Mouse (Mus musculus): ENCODE data around the gene Mbnl2. TPM values are rescaled to one million over a fixed set of nuclear protein-coding genes. Genes with fewer than 3 reads are reported as not detected.

The Mbnl2 gene
- total RNA-seq, 4 experiments from 2014 or later, result 236 to 260 (median 252) TPM

DNA sequence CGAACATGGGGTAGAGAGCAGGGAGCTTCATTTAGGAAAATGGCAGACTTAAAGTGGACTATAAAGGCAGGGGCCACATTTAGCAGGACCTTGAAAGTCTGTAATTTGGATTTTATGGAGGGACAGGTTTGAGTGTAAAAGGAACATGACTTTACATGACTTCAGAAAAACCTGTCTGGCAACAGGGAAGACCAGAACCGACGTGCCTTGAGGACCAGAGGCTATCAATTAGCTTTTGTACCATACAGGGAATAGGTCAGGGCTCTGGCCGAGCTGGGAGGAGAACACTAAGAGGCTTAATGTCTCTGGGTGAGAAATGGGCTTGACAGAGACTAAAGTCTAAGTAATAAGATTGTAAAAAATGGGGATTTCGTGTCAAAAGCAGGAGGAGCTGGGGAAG lies 1.7 kb upstream of the Mbnl2 start:
- no peak for DNase-seq (ENCODE audit: low spot score)

DNA sequence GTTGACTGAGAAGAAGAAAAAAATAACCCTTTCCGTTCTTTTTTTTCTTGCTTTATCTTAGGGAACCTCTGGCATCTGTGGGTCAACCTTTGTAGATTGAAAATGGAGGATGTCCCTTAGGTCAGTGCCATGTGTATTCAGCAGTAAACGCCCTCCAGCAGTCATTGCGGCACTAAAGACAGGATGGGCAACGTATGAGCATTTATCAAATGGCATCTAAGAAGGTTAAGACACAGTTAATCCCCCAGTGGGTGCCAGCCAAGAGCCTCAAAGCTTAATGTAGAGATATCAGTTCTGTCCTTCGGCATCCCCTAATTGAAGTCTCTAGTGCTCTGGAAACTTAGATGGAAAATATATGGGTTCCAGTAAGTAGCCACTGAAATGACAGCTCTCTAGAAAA lies 723 bp upstream of the Mbnl2 start:
- DNase-seq (ENCODE audit: low spot score), result no peak

DNA sequence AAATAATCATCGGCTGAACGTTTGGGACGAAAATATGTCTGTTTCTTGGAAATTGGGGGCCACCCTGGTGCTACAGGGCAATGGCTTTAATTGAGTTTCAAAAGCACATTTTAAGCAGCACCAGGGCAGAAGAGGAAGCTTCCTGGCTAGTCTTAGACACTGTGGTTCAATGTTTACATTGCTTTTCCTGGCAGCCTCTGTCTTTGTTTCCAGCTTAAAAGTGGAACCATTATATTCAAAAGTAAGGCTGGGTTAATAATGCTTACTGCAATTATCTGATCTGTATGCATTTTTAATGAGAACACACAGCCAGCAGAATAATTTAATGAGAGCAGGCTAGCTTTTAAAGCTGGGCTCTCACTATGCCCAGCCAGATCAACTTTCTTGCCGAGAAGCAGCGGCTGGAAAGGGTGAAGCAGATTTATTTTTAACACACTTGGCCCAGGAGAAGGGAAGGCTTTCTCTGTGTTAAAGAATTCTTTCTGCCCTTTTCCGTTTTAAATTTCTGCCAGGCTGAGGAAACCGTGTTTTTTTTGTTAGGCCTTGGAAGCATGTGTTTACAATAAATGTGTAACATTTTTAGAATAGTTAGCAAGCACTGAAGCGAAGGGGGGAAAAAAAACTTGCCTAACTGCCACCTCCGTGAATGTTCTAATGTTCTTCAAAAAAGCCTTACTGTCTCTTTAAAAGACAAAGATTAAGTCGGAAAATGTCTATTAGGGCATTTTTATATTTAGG lies 1.0 kb downstream of the Mbnl2 start:
- DNase-seq (ENCODE audit: low spot score), result peak; percentile 50

DNA sequence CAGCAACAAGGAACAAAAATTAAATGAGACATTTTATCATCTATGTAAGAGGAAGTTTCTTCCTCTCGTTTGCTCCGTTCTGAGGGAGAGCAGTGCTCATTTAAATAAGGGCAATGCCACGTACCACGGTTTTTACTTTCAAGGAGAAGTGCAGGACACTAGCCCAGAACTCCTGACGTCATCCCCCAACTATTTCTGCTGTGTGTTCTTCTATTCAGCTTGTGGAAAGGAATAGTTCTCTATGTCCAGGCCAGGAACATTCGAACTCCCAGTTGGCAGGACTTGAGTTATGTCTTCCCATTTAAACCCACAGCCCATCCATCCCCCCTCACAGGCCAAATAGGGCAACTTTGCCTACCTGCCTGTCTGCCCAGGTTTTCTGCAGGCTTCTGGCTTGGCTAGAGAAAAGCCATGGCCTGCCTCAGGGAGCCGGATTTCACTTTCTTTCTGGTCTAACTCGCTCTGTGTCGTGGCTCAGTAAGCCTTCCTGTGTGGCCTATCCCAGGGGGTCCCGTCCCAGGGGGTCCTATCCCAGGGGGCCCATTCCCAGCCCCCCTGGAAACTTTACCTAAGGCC lies 1.7 kb downstream of the Mbnl2 start:
- peak; percentile 93 for DNase-seq (ENCODE audit: low spot score)

DNA sequence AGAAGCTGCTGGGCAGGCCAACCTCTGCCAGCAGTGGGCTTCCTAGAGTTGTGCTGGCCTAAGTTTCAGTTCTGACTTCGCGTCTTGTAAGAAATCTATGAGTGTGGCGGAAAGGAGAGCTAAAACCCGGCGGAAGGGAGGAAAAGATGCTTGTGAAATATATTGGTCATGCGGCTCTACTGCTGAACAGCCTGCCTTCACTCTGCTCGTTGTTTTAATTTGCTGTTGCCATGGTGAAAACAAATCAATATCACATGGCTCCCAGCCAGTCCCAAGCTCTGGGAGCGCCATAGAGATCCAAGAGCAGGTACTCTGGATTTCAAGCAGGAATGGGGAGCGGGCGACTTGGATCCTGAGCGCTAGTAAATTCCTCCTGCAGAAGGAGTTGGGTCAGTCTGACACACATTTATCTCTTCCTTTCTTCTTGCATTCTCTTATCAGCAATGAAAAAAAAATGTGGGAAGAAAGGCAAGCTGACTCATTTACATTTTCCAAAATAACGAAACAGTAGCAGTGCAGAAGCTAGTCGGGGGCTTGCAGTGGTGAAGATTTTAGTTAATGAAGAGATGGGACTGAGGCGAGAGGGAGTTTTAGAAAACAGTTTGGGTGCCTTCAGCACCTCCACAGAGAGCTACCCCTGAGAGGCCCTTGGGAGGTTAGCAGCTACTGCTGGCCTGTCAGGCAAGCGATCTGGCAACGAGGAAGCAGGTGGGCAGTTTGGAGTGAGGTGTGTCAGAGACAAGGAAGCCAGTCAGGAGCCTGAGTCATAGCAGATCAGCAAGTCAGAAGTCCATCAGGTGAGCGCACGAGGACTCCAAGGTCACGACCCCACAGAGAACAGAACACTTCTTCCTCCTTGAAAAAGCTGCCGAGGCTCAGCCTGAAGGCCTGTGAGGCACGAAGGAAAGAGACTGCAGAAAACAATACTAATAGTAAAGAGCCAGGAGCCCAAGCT lies 3.1 kb downstream of the Mbnl2 start:
- peak; percentile 67 for DNase-seq (ENCODE audit: low spot score)

DNA sequence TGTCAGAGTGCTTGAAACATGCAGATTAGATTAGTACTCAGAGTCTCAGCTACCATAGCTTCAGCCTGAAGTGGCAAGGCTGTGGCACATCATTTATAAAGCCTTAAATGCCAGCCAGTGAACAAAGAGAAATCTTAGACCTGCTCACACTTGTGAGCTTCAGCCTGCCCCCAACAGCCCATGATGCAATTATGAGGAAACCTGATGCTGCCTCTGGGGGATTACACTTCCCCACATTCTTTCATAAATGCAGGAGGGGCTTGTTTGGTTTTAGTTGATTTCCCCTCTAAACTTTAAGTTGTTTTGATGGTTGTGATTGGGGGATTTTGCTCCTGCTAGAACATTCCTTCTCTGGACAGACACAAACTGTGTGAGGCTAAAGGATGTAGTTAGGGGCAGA lies 4.7 kb downstream of the Mbnl2 start:
- DNase-seq (ENCODE audit: low spot score), result peak; percentile 66

DNA sequence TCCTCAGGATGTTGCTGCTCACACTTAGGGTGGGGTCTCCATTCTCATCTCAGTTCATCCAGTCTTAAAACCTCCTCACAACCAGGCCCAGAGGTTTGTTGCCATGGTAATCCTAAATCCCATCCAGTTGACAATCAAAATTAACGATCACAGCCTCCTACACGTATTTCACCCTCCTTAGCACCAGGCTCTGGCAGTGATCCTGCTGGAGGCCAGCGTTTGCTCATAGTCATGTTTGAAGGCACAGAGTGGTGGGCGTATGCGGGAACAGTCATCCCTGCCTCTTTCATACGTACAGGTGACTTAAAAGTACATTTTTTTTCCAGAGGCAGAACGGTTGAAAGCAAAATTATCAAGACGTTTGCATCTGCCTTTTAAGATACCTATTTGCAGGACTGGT lies 8.3 kb downstream of the Mbnl2 start:
- DNase-seq (ENCODE audit: low spot score), result no peak

DNA sequence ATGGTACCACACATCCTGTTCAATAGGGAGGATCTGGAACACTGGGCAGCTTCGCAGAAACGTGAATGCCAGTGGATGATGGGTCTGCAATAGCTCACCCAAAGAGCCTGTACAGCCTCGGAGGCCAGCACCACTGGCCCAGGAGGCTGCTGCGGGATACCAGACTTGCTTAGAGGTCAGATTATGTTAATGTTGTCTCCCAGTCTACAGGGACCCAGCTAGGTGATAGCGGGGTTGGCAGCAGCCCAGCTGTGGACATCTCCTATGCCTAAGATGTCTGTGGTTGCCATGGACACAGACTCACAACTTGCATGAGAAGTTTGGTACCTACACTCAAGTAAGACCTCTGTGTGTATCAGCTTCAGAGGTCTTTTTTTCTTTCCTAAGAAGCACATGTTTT lies 9.0 kb downstream of the Mbnl2 start:
- DNase-seq (ENCODE audit: low spot score), result no peak

DNA sequence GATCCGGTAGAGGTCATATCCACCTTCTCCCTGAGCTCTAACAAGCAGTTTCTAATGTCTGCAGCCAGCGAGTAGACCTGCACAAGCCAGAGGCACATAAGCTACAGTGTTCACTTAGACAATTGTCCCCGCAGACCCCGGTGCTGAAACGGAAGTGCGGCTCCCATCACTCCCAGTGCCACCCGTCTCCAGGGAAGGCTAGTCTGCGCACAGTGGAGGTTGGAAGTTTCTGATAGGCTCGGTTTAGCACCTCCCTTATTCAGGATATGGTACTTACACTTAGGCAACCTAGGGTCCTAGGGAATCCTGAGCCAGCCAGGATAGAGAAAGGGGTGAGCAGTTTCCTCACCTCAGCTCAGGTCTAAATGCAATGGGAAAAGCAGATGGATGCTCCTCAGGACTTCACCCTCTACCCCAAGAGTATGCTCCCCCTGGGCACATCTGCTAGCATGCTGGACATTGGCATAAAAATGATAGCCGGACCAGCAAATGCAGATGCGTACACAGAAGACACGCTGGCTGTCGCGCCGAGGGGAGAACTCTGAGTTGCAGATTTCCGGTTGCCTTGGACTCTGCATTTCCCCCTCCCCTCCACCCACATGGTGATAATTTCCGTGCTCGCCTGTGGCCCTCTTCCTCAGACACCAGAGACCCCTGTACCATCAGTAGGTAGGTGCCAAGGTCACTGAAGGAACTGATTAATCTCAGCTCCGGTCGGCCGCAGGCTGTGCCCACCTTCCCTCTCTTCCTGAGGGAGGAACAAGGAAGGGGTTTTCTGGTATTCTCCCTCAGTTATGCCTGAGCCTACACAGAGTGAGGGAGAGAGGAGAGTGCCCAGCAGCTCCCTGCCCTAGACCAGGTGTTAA lies 11.9 kb downstream of the Mbnl2 start:
- no peak for DNase-seq (ENCODE audit: low spot score)

DNA sequence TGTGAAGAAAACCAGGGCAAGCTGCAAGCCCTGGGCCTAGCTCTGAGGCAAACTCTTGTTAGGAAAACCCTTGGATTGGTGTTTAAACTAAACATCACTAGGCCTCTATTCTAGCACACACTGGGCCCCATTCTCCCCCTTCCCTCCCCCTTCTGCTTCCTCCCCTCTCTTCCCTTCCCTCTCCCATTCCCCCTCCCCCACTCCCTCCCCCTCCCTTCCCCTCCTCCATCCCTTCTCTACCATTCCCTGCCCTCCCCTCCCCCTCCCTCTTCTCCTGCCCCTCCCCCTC lies 12.5 kb downstream of the Mbnl2 start:
- DNase-seq (ENCODE audit: low spot score), result no peak

DNA sequence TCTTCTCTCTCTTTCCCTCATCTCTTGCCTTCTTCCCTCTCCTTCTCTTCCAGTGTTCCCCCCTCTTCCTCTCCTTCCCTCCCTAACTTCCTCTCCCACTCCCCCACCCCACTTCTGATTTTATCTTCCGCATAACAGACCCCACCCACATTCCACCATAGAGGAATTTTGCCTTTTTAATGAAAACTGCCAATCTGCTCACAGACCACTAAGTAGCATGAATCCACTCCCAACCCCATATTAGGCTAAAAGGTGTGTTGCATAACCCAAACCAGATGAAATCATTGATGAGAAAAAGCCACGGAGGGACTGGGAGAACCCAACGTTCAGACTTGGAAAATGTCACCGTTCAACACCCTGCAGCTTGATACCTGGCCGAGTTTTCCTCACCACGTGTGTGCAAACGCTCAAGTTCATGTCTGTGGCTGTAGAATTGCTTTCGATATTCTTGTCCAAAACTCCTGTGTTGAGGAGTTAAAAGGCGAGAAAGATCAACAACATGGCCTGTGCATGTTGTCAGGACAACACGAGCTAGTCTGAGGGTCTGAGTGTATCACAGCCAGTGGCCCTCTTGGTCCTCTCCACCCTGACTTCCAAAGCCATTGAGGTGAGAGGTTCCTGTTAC lies 13.0 kb downstream of the Mbnl2 start:
- DNase-seq (ENCODE audit: low spot score), result no peak

DNA sequence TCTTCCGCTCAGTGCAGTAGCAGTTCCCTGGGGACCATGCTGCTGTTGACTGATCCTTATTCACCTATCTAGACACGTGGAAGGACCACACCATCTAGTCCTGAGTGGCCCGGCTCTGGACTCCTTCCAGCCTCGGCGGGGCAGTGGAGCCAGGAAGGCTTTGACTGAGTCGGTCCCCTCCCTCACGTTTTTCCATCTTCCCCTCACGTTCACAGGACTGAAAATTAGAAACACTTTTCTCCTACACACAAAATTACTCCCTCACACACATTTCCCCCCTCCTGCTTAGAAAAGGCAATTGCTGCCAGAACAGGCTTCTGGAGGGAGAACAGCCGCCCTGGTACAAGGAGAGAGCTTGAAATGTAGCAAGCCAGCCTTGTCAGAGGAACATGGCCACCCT lies 13.6 kb downstream of the Mbnl2 start:
- no peak for DNase-seq (ENCODE audit: low spot score)

DNA sequence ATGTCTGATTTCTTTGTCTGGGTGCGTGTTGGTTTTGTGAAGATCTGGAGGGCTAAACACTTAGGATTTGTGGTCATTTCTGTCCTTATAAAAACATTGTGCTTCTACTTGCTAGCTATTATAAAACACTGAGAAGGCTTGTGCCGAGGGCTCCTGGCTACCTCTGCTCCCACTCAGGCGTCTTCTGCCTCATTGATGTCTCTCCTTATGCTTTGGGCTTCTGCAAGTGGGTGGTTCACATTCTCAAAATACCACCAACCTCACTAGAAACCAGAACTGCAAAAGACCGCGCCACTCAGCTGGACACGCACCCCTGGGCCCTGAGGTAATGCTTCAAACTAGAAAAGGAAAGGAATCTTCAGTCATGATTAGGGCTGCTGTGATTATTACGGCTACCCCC lies 14.1 kb downstream of the Mbnl2 start:
- DNase-seq (ENCODE audit: low spot score), result no peak

DNA sequence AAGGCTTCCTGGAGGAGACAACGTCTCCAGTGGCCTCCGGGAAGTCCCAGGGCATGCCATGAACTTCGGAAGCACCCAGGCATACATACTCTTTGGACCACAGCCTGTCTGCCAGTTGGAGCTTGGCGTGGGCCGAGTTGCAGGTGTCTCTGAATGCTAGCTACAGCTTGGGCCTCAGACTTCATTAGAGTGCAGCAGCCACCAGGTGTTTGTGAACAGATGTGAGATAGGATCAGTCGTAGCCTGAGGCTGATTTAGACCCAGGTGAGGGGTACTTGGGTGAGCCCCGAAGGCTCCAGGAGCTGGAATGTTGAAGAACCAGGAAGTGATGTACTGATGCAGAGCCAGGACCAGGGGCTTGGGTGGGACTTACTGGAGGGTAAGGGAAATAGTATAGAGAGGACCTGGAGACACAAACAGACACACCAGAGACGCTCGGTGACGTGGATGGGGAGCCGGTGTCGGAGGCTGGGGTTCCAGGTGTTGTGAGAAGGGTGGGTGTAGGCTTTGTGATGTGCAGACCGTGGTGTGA lies 15.8 kb downstream of the Mbnl2 start:
- no peak for DNase-seq (ENCODE audit: low spot score)

DNA sequence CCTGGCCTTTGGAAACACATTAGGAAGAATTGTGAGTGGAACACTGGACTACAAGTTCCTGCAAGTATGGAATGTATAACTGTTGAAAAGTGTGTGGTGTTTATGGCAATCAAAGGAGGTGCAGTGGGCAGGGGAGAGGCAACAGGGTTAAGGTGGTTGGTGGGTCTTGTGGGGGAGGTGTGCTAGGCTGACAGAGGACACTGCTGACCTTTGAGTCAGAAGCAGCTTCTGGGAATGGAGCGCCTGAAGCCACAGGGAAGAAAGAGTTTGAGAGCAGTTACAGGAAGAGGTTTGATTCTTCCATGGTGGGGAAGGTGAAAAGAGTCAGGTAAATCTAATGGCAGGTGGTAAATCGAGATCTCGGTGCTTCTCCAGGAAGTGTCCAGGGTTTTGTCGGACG lies 16.7 kb downstream of the Mbnl2 start:
- DNase-seq (ENCODE audit: low spot score), result no peak

DNA sequence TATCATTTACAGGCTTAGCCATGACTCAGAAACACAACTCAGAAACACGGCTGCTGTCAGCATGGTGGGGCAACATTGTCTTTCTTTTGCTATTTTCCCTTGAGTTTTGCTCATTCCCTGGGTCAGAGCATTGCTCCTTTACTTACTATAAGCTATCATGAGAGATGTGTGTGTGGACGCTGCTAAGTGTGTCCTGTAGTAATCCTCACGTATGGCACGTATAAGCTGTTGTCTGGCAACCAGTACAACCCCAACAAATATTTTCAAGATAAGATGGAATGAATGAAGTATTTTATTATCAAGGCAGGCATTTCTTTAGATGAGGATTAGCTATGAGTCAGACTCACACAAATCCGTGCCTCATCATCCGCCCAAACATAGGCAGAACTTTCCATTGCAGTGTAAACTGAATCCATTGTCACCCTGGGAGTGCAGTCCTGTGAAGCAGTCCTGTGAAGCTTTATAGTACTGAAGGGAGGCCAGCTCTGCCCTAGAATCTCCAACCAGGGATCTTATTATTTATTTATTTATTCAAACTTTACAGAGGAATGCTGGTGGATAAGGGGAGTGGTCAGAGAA lies 17.2 kb downstream of the Mbnl2 start:
- no peak for DNase-seq (ENCODE audit: low spot score)

DNA sequence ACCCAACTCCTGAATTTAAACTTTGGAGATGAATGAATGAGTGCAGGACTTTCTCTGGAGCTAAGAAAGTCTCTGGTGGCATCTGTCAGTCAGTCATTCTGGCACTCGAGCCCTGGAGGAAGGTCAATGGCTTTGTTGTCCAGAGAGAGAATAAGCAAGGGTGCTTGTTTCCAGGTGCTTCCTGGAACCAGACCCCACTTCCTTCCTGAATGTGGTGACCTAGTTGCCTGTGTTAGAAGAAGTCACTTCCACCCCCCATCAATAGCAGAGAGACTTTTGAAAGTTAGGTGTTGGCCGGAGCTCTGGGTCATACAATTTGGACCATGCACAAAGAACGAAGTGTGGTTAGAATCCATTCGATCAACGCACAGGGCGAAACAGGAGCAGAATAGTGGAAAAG lies 19.0 kb downstream of the Mbnl2 start:
- no peak for DNase-seq (ENCODE audit: low spot score)

DNA sequence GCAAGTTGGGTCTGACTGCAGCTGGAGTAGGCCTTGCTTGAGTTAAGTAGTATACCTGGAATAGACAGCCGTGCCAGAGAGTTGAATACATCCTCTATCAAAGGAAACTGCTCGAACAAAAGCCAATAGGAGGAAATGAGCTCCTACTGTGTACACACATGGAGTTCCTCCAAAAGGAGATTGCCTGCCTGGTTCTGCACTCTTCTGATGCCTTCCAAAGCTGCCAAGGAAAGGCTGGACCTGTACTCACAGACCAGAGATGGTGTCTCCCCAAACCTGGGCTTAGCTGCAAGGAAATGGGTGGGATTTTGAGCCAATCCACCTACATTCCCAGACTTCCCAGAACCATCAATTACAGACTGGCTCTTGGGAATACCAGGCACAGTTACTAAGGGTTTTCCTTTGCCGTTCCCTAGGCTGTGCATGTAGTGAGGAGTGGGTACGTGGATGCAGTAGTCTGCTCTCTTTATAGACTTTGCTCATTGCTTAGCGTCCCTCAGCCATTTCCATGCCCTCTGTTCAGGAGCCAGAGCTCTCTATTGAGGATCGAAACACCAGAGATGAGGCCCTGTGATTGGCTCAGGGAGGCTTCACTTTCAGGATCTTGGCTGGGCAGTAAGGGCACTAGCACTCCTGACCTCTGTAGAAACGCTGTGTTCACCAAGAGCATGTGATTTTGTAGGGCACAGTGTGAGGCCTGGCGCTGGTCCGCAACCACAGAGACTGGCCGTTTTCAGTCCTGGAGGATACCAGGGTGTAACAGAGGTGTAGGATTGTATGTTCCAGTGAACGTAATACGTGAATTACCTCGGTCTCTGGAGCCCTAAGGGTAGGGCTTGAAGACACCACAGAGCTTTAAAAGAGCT lies 20.1 kb downstream of the Mbnl2 start:
- DNase-seq (ENCODE audit: low spot score), result peak; percentile 85

DNA sequence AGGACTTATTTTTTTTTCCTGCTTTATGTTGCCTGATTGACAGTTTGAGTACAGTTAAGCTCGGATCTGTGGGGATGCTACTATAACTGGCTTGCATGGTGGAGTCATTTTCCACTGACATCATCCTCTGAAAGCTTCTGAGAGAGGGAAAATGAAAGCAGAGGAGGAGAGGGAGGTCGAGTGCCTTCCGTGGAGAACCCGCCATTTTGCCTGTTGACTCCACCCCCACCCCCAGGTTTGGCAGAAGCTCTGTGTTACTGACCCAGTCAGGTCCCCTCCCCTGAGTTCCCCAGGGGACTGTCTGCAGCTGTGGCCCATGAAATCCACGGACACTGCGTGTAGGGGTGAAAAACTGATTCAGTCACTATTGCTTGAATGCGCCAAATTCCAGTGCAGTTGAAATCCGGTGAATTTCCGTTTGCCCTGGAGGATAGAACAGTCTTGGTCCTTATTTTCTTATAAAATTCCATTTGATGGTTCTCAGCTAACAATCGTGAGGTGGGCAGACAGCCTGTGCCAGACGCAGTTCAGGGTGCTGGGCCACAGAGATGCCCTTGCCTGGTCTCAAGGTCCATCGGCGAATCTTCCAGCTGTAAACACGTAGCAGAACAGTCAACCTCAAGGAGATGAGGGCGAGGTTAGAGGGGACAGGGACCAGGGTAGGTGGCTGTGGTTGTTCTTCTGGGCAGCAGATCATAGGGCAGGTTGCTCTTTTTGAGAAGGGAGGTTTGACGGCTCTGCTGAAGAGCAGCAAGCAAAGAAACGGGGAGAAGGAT lies 20.9 kb downstream of the Mbnl2 start:
- DNase-seq (ENCODE audit: low spot score), result no peak
